Mouse (Mus musculus) spleen, adult 2 months (tissue): ENCODE data around the gene Snca.

Experiments
- CTCF ChIP-seq: fragments of 200-500 bp; IDR thresholded peaks from 2 replicates; pipeline ENCODE4 v1.5.1; 2011; ENCODE audit warnings: mild to moderate bottlenecking, inconsistent platforms; ENCODE audit not compliant: insufficient read depth, insufficient read length, insufficient replicate concordance; ENCODE audit errors: extremely low read depth
- POLR2A ChIP-seq: fragments of 200-500 bp; IDR thresholded peaks from 2 replicates; pipeline ENCODE4 v1.6.1; 2011; ENCODE audit warnings: low read depth, low read length, inconsistent platforms

DNA sequence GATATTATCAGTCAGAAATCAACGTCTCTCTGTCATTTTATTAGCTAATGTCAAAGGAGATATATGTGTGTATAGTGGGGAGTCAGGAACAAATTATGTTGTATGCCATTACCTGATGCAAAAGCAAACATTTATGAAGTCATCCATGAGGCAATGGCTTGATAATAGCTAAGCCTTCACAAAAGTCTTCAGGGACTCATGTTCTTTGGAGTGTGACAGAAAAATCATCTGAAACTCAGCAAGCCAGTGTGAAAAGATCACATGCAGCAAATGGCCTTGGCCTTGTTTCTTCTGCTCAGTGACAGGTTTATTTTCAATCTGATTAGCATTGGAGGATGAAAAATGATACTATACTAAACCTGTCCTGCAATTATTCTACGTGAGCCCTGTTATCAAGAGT, 67.9 kb downstream of the Snca start:
- TF ChIP-seq CTCF (no peak), POLR2A (no peak)
